Mouse (Mus musculus) small intestine, adult 2 months (tissue): ENCODE measurements at regions not wholly inside any gene's neighbourhood (a gene's known extent, or its start where the extent isn't known, plus 50 kb on each side); places are given as distances from the start of the nearest gene placed in this dataset.

ENCODE experiments used
- CTCF ChIP-seq: fragments of 200-500 bp; IDR thresholded peaks from 2 replicates; pipeline ENCODE4 v1.5.1; 2012; ENCODE audit warnings: low read depth, mild to moderate bottlenecking, control low read depth, inconsistent platforms, low read length, moderate library complexity, mixed read lengths; ENCODE audit not compliant: insufficient replicate concordance, insufficient read length; ENCODE audit errors: extremely low read depth
- POLR2A ChIP-seq: fragments of 200-500 bp; IDR thresholded peaks from 2 replicates; pipeline ENCODE4 v1.6.1; 2012; ENCODE audit warnings: low read depth, mild to moderate bottlenecking, control low read depth, inconsistent platforms, low read length, moderate library complexity

DNA sequence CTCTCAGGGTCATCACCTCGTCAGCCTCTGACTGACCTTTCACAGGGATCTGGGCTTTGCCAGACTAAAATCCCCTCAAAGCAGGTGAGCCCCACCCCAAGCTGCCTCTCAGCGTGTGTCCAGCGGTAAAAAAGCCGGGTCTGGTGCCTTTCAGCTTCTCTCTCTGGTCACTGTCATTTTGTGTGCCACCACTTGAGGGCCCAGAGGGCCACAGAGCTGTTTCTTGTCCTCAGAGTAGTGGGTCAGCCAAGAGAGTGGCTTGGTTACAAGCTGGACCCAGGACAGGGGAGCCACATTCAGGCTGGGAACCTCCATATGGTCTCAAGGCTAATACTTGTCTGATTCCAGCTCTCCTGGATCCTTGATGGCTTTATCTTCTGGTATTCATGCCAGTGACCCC lies 89.0 kb downstream of the Hif1an start:
- TF ChIP-seq CTCF: no peak
- TF ChIP-seq POLR2A: no peak
